Mouse (Mus musculus) thymus, postnatal 0 days (tissue): ENCODE data around the gene Igfbp3. TPM values are rescaled to one million over a fixed set of nuclear protein-coding genes. Genes with fewer than 3 reads are reported as not detected.
A peak's percentile ranks its signal among the peaks of the same experiment; 100 is the strongest.

Source experiments
- DNase-seq: peaks from one replicate; pipeline ENCODE4 v3.0.0-alpha.2; 2015; ENCODE audit warnings: low spot score
- polyA plus RNA-seq: library from polyadenylated mRNA; unstranded; fragments of >200 nt; fragmentation: Nextera tagmentation; extraction: Ambion mirVana; gene quantifications from 2 replicates; pipeline ENCODE4 v1.2.1, GENCODE M21; 2015

Gene Igfbp3
- polyA plus RNA-seq, 1 experiment from 2014 or later, result 28.2 TPM

- no peak for DNase-seq
These were observed 1.5 kb downstream of the Igfbp3 start for GRCm38 (mm10) chr11:7212126-7212798.

- no peak for DNase-seq
These were observed 2.5 kb downstream of the Igfbp3 start for GRCm38 (mm10) chr11:7211211-7211610.

DNA sequence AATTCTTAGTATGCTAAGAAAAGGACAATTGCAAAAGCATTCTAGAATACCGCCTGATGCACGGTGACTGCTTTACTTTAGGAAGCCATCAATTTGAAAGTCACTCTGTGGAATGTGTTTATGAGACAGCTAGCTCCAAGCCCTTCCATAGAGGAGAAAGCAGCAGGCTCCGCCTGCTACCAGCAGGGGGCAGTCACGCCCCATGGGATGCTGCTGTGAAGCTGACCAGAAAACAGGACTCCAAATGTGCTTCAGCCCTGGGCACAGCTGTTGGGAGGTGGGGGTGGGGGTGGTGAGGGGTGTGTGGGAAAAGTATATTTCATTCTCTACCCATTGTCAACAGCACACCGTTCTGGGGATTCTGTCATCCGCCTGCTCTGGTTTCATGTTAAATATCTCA, 3.4 kb downstream of the Igfbp3 start:
- DNase-seq, result peak; percentile 54

GRCm38 (mm10) chr11:7203846-7204245, 9.9 kb downstream of the Igfbp3 start:
- no peak for DNase-seq

GRCm38 (mm10) chr11:7202206-7202605, 11.5 kb downstream of the Igfbp3 start:
- DNase-seq, result no peak

DNA sequence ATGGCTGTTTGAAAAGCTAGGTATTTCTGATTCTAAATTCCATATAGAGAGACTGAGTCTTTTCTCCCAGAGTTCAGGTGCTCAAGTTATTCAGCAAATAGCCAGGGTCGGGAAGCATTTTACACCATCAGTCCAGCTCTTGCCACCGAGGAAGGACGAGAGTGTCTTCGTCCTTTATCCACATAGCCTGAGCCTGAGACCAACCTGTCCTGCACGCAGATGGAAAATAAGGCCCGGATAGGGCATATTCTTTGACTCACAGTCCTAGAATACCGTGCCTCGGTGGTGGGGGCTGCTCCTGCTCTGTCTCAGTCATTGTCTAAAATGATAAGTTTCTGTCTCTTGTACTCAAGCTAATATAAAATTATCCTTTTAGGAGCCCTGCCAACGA, 13.3 kb downstream of the Igfbp3 start:
- no peak for DNase-seq

DNA sequence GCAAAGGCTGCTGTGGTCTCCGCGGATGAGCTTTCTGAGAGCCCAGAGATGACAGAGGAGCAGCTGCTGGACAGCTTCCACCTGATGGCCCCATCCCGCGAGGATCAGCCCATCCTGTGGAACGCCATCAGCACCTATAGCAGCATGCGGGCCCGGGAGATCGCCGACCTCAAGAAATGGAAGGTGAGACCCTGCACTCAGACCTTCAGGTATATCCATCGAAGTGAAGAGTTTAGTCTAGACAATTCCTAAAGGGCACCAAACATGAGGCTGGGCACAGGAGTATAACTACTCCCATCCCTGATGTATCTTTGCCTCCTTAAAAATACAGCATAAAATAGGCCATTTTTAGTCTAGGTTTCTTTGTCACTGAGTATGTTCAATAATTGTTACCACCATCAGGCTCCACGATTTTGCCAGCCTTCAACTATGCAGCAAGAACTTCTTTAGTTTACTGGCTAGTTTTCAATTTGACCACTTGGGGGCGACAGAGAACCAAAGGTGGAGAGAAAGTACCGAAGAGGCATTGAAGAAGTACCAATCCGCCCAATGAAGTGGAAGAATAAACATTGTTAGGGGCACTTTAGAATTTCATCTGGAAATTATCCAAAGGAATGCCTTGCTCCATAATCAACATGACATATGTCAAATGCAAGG, 13.9 kb downstream of the Igfbp3 start:
- peak; percentile 67 for DNase-seq

DNA sequence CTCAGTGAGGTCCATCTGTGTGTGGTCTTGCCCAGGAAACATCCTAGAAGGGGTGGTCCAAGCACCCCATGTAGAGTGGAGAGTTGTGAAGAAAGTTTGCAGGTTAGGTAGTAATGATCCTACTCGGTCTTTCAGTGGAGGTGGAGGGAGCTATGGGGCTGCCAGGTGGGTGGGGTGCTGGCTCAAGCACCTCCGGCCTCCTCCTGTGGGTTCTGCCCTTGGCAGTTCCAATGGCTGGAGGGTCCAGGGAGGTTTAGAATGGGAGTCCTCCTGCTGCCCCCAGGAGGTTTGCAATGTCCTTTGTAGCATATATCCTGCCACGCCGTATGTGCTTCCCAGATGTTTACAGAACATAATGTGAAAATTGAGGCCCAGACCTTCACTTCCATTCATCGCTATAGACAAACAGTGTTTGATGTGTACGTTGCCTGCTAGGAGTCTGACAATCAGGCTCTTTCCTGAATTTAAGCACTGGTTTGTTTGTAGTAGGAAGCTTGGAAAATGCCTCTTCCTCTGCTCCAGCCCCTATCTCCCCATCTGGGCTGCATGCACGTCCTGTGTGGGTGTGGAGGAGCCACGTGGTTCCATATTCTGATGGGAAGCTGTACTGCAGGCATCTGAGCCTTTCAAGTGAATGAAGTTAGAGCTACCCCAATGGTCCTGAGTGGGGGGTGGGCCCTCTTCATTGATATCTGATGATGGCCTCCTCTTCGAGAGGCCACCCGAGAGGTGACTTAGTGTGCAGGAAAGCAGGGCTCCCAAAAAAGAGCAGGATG, 15.1 kb downstream of the Igfbp3 start:
- DNase-seq, result no peak

- DNase-seq, result no peak
These were observed 15.7 kb downstream of the Igfbp3 start for GRCm38 (mm10) chr11:7198006-7198405.

DNA sequence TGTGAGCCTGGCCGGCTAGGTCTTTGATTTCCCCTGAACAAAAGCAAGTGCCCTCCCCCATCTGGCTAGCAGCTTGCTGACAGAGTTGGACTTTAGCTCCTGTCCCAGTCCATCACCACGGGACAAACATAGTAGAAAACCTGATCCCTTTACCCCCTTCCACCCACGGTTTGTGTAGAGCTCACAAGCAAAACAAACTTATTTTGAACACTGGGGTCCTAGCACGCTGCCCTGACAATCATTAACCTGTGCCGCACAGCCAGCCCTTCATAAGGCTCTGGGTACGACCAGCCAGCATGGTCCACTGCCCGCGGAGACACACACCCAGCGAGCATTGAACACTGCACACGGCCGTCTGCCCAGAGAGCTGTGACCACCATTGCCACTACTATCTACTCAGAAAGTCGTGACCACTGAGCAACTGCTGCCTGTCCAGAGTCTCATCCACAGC, 16.2 kb downstream of the Igfbp3 start, which contains the start of gene Igfbp1:
Igfbp1 (plus strand) TSS at position 292 of the 451 bp plus-strand sequence.
- DNase-seq, result no peak

DNA sequence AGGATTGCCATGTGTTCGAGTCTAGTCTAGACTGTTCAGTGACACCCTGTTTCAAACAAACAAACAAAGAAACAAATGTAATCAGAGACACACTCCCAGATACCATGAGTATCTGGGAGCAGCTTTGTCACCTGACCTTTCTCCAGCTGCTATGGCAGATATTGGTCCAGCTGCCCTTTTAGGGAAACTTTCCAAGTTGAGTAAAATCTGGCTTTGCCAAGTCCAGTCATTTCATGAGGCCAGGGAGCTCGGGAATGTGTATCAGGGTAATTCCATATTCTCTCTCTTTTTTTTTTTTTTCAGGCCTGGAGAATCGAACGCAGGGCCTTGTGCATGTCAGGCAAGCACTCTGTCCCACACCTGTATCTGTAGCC, 18.4 kb downstream of the Igfbp3 start:
- DNase-seq, result no peak

DNA sequence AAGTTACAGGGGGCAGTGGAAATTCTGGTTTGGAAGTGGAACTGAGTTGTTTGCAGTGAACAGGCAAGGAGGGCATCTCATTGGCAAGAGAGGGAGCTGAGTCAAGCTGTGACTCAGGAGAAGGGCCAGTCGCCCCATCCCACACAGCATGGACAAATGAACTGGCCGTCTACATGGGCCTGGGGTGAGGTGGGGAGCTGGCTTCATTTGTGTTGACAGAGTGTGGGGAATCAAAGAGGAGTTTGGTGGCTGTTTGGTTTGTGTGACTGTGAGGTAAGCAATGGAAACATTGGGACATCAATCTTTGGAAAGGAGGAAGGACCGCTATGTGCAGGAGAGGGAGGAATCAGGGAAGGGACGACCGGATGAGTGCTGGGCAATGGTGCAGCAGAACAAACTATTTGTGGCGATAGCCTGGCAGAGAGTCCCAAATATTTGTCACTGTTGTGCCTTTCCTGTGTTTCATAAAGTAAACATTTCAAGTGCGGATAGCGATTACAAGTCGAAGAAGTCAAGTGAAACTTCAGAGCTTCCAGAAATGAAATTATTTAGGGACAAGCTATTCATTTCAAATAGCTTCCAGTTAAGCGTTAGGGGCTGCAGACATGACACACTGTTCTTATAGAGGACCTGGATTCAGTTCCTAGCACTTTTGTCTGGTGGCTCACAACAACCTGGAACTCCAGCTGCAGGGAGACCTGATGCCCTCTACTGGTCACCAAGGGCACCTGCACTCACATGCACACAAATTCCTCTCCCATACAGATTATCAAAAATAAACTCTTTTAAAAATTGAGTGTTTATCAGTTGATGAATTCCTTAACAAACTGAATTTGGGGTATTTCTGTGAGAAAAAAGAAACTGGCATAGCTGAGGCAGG, 19.1 kb downstream of the Igfbp3 start:
- DNase-seq, result no peak

DNA sequence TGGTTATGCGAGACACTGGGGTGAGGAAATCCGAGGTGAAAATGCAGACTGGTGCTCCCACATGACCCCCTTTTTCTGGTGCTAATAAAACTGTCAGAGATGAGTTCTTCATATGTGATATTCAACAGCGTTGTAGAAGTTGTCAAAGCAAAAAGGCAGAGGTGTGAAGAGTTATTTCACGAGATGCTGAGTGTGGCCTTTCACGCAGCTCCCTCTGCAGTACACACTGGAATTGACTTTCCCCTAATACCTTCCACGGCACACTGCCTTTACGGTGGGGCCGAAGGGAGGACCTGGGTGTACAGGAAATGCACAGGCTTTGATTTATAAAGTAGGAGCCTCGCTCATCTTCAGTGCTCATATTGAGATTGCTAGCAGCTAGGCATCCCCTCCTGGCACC, 20.6 kb downstream of the Igfbp3 start:
- no peak for DNase-seq

DNA sequence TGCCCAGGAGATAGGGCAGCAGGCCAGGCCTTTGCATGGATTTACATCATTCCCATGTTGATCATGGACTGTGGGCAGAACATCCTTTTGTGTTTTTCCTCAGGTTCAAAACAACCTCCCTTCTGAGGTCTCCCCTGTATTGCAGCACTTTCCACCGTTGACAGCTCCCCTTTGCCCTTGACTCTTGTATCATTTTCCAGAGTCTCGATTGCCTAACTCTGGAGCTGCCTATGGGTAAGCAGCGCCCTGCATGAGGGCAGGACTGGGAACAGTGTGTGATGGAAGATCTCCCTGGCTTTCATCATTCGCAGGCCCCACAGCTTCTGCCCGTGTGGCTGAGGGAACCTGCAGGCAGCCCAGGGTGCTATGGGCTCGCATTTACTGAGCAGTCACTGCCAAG, 21.0 kb downstream of the Igfbp3 start:
- no peak for DNase-seq

DNA sequence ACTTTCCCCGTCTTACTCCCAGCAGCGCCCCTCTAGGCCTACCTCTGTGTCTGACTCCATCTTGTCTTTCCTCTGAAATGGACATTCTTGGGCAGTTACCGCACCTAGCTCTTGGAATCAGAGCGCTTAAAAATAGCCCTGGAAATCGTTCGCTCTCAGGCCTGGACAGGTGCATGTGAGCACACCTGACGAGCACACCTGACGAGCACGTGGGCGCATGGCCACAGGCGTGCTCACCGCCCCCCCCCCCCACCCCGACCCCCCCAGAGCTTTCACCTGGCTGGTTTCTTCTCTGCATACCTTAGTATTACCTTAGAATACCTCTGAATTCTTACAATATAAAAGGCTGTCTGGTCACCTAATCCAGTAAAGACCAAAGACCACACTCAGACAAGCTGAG, 25.3 kb downstream of the Igfbp3 start, which contains the start of gene Gm11985:
Gm11985 (minus strand) TSS at position 101 of the 400 bp plus-strand sequence.
- no peak for DNase-seq

GRCm38 (mm10) chr11:7187472-7187871, 26.3 kb downstream of the Igfbp3 start:
- no peak for DNase-seq

DNA sequence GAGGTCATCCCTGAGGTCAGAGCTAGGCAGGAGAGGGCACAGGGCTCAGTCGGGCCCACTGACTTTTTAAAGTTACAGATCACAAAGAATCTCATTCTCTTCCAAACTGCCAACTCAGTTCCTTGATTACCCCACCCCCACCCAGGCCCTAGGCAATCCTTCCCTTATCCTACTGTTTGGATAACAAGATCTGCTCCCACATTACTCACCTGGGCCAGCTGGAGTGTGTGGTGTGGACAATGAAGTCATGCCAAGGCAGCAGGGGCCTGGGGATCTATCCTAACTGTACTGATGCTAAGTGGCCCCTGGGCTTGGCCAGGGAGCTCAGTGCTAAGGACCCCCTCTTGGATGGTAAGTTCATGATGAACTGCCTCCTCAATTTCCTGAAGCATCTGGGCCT, 29.3 kb downstream of the Igfbp3 start:
- DNase-seq, result no peak

DNA sequence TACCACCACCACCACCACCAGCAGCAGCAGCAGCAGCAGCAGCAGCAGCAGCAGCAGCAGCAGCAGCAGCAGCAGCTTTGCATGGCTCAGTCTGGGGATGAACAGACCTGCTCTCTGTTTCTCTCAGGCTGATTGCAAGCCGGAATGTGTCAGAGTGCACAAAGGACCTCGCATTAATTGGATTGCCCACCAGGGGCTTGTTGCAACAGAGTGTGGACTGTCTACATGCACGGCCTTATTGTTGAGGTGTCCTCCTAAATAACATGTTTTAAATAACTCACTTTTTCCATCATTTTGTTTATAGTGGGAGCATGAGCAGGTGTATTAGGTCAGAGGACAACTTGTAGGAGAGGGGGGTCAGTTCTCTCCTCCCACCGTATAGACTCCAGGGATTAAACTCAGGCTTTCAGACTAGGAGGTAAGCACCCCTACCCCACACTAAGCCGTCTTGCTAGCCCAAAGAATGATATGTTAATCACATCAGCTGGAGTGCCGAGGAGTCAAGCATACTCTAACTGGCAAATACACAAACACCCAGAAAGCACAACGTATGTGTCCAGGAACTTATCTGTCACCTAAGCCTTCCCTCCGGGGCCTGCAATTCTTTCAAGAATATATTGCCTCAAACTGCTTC, 31.2 kb downstream of the Igfbp3 start:
- DNase-seq, result no peak

DNA sequence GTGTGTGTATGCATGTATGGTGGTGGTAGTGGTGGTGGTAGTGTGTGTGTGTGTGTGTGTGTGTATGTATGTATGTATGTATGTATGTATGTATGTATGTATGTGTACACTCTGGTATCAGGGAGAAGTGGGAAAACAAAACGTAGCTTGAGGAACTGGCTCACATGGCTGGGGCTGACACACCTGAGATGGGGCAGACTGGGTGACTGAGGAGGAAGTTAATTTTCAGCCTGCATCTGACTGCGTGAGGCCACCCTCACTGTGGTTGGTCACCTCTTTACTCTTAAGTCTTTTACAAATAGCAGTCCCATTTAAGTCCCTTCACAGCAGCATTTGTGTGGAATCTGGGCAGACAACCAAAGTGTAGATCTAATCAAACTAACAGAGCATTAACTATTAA, 34.4 kb downstream of the Igfbp3 start:
- DNase-seq, result no peak

DNA sequence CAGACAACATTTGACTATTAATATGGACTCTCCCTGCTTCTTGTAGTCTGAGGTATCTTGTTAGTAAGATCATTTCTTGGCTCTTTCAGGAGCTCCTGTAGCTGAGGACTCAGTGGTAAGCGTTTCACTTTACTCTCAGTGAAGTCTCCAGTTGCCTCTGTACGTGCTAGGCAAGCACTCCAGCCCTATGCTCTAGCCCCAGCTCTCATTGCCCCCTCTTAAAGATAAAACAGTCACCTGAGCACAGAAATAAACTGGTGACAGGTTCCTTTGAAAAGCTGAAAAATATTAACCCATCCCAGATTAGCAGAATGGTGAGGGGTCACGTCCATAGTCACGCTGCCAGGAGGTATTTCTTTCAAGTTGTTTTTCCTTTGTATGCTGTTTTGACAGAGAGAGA, 35.0 kb downstream of the Igfbp3 start:
- DNase-seq, result no peak

GRCm38 (mm10) chr11:7173664-7174063, 40.1 kb downstream of the Igfbp3 start:
- no peak for DNase-seq
